ENCODE assay signal across 8 mouse cellular contexts in genomic region chr5:74064844-74065243, GRCm38 (mm10). TPM values are rescaled to one million over a fixed set of nuclear protein-coding genes. Genes with fewer than 3 reads are reported as not detected.
DNase-seq lines count a peak whose midpoint lies in the region; ATAC-seq and TF ChIP-seq lines count a peak whose summit lies in the region.

No protein-coding gene starts in this region.

- H3K36me3 ChIP-seq in heart, embryonic 13.5 days, result no peaks in the 10 kb centered on the region
- H3K36me3 ChIP-seq in ES-E14 (ENCODE audit: control insufficient read depth, insufficient read depth, low read length, poor library complexity, severe bottlenecking), result no peaks in the 10 kb centered on the region
- H3K36me3 ChIP-seq in embryonic facial prominence, embryonic 13.5 days, result no peaks in the 10 kb centered on the region
- peaks cover 5% of the 10 kb centered on the region; the same call in 1 of the 2 replicates for H3K36me3 ChIP-seq in liver, embryonic 13.5 days

- no peak for ATAC-seq in heart, embryonic 13.5 days (ENCODE audit: extremely low read depth, insufficient number of reproducible peaks, low FRiP score, low TSS enrichment)
- ATAC-seq in embryonic facial prominence, embryonic 13.5 days (ENCODE audit: insufficient number of reproducible peaks, insufficient read depth, low FRiP score, low TSS enrichment, low read depth), result no peak
- peak; percentile 52 for ATAC-seq in liver, embryonic 13.5 days (ENCODE audit: low read depth)

- H3K9ac ChIP-seq in heart, embryonic 13.5 days, result peak overlapping the region; percentile 40; the same call in 1 of the 2 replicates
- H3K9ac ChIP-seq in ES-E14 (ENCODE audit: insufficient read depth, low read depth, low read length, poor library complexity, severe bottlenecking), result no peak overlapping the region
- H3K9ac ChIP-seq in embryonic facial prominence, embryonic 13.5 days, result no peak overlapping the region
- H3K9ac ChIP-seq in liver, embryonic 13.5 days, result peak overlapping the region; percentile 96

- DNase-seq in heart, postnatal 4 days, result no peak
- no peak for DNase-seq in ES-E14 (ENCODE audit: low read depth, low spot score)
- DNase-seq in liver, embryonic 13.5 days, result peak; percentile 72
- no peak for DNase-seq in thymus, postnatal 36 days
- no peak for DNase-seq in left cerebral cortex, adult 11 months (ENCODE audit: low spot score)
- no peak for DNase-seq in T-cell, adult 2 months (ENCODE audit: low spot score)

- no peaks in the 10 kb centered on the region for H3K27me3 ChIP-seq in heart, embryonic 13.5 days (replicated peaks)
- H3K27me3 ChIP-seq in embryonic facial prominence, embryonic 13.5 days, result no peaks in the 10 kb centered on the region
- no peaks in the 10 kb centered on the region for H3K27me3 ChIP-seq in liver, embryonic 13.5 days

- in situ Hi-C loops in ES-E14 (cut with MboI; ENCODE audit: low sequenced_read_pairs in 2 of 2, unreplicated experiment in 2 of 2), result no loop called here

- no peaks in the 10 kb centered on the region for H3K9me3 ChIP-seq in heart, embryonic 13.5 days
- no peaks in the 10 kb centered on the region for H3K9me3 ChIP-seq in ES-E14 (ENCODE audit: control insufficient read depth, insufficient read depth, low read depth, low read length)
- no peaks in the 10 kb centered on the region for H3K9me3 ChIP-seq in embryonic facial prominence, embryonic 13.5 days
- no peaks in the 10 kb centered on the region for H3K9me3 ChIP-seq in liver, embryonic 13.5 days (replicated peaks)

- H3K4me3 ChIP-seq in heart, embryonic 13.5 days, result peak overlapping the region; percentile 81
- peak overlapping the region; percentile 2 to 7; a peak in 1 of 4 replicates for H3K4me3 ChIP-seq in ES-E14 (ENCODE audit: insufficient read depth in 1 of 2, low read depth in 1 of 2, low read length in 2 of 2, poor library complexity in 1 of 2, severe bottlenecking in 1 of 2)
- H3K4me3 ChIP-seq in embryonic facial prominence, embryonic 13.5 days, result peak overlapping the region; percentile 12
- peak overlapping the region; percentile 88 for H3K4me3 ChIP-seq in liver, embryonic 13.5 days (replicated peaks)

- H3K4me1 ChIP-seq in heart, embryonic 13.5 days, result peaks cover 77% of the 10 kb centered on the region
- peaks cover 7 to 21% of the 10 kb centered on the region in 2 experiments; a peak in 3 of 4 replicates for H3K4me1 ChIP-seq in ES-E14 (ENCODE audit: control insufficient read depth in 2 of 2, insufficient read depth in 2 of 2, low read length in 2 of 2, poor library complexity in 1 of 2)
- H3K4me1 ChIP-seq in embryonic facial prominence, embryonic 13.5 days, result peaks cover 67% of the 10 kb centered on the region
- H3K4me1 ChIP-seq in liver, embryonic 13.5 days (replicated peaks), result peaks cover 73% of the 10 kb centered on the region

- 52% methylated on average over 7 of the region's 7 CpGs for WGBS in heart, embryonic 13.5 days
- 71% methylated on average over 7 of the region's 7 CpGs for WGBS in embryonic facial prominence, embryonic 13.5 days
- WGBS in liver, embryonic 13.5 days (ENCODE audit: insufficient replicate concordance), result 8% methylated on average over 7 of the region's 7 CpGs

- peak overlapping the region; percentile 33 for H3K27ac ChIP-seq in heart, embryonic 13.5 days (replicated peaks)
- H3K27ac ChIP-seq in ES-E14 (ENCODE audit: insufficient read depth, low read depth, low read length, poor library complexity, severe bottlenecking), result no peak overlapping the region
- H3K27ac ChIP-seq in embryonic facial prominence, embryonic 13.5 days, result no peak overlapping the region
- H3K27ac ChIP-seq in liver, embryonic 13.5 days, result peak overlapping the region; percentile 97

- peak overlapping the region; percentile 87 for H3K4me2 ChIP-seq in heart, embryonic 13.5 days
- H3K4me2 ChIP-seq in embryonic facial prominence, embryonic 13.5 days, result peak overlapping the region; percentile 79
- H3K4me2 ChIP-seq in liver, embryonic 13.5 days, result peak overlapping the region; percentile 96

TF ChIP-seq in ES-E14, 5 proteins besides CTCF, POLR2A, EP300 and RAD21:
- TF ChIP-seq MAFK (IDR thresholded peaks at IDR 0.05; ENCODE audit: insufficient read depth, low read depth, low read length) (no peak), ZC3H11A (IDR thresholded peaks at IDR 0.05; ENCODE audit: borderline replicate concordance, low read depth, low read length) (no peak)

RNA-seq across cellular contexts. Expression of gene Usp46, which starts 3.4 kb away (rescaled TPM):
- 23.8 and 26.0 TPM in 2 replicates for polyA plus RNA-seq in heart, embryonic 13.5 days (2015; fragmentation: Nextera tagmentation; extraction: Ambion mirVana)
- 10 to 100 TPM; 60.5 to 66.8 TPM for total RNA-seq in heart, postnatal 4 days (2021)
- 10.5 and 13.8 TPM in 2 replicates for total RNA-seq in ES-E14 (2012; rRNA removed)
- 36.5 and 38.6 TPM in 2 replicates for polyA plus RNA-seq in embryonic facial prominence, embryonic 13.5 days (2015; fragmentation: Nextera tagmentation; extraction: Ambion mirVana)
- polyA plus RNA-seq in liver, embryonic 13.5 days (2015; fragmentation: Nextera tagmentation; extraction: Ambion mirVana), result 23.4 and 30.3 TPM in 2 replicates

Comparison
In these comparisons a context has a peak if more than half of its experiments do, and no peak if none do; other contexts are left out.
1. H3K27ac ChIP-seq: peak in heart, embryonic 13.5 days (single experiment) and liver, embryonic 13.5 days (single experiment); none in ES-E14 (single experiment) and embryonic facial prominence, embryonic 13.5 days (single experiment).
2. H3K4me3 ChIP-seq: peak in every context shown above with its lines; median percentile 88 in liver, embryonic 13.5 days; 81 in heart, embryonic 13.5 days; 12 in embryonic facial prominence, embryonic 13.5 days; 4 in ES-E14.
3. H3K9ac ChIP-seq: peak in heart, embryonic 13.5 days (single experiment) and liver, embryonic 13.5 days (single experiment); none in ES-E14 (single experiment) and embryonic facial prominence, embryonic 13.5 days (single experiment).
4. Peak in every context shown above with its lines, with median percentiles within 50 percentile points of each other: H3K4me2 ChIP-seq.